Mouse (Mus musculus) embryonic facial prominence, embryonic 14.5 days (tissue): ENCODE data around the gene Gm21885. TPM values are rescaled to one million over a fixed set of nuclear protein-coding genes. Genes with fewer than 3 reads are reported as not detected.
A peak's percentile ranks its signal among the peaks of the same experiment; 100 is the strongest.

ENCODE experiments used
- ATAC-seq: fragments of 200-750 bp; cut with Nextera tagmentation; 2 replicates; pipeline ENCODE4 v1.8.0; 2017; ENCODE audit warnings: low read depth, moderate number of reproducible peaks, moderate TSS enrichment
- DNase-seq: peaks from one replicate; pipeline ENCODE4 v3.0.0-alpha.2; 2015; ENCODE audit warnings: low spot score
- H3K27ac ChIP-seq: fragments of 300-500 bp; sonication (generic); replicated peaks from 2 replicates; pipeline ENCODE4 v1.5.1; 2014; ENCODE audit warnings: low read depth, mild to moderate bottlenecking, low read length, moderate library complexity
- H3K27me3 ChIP-seq: fragments of 300-500 bp; sonication (generic); replicated peaks from 2 replicates; pipeline ENCODE4 v1.6.1; 2014; ENCODE audit warnings: low read length; ENCODE audit not compliant: control insufficient read depth, insufficient read depth
- H3K36me3 ChIP-seq: fragments of 300-500 bp; sonication (generic); 2 replicates; pipeline ENCODE4 v1.6.1; 2014; ENCODE audit warnings: low read length, mixed read lengths; ENCODE audit not compliant: control insufficient read depth, insufficient read depth
- H3K4me1 ChIP-seq: fragments of 300-500 bp; sonication (generic); 2 replicates; pipeline ENCODE4 v1.6.1; 2014; ENCODE audit warnings: antibody characterized with exemption, low read length; ENCODE audit not compliant: control insufficient read depth, insufficient read depth
- H3K4me2 ChIP-seq: fragments of 300-500 bp; sonication (generic); 2 replicates; pipeline ENCODE4 v1.6.1; 2014; ENCODE audit warnings: low read depth, mild to moderate bottlenecking, low read length, moderate library complexity, mixed read lengths
- H3K4me3 ChIP-seq: fragments of 300-500 bp; sonication (generic); 2 replicates; pipeline ENCODE4 v1.5.1; 2014; ENCODE audit warnings: low read depth, mild to moderate bottlenecking, low read length
- H3K9ac ChIP-seq: fragments of 300-500 bp; sonication (generic); 2 replicates; pipeline ENCODE4 v1.6.1; 2014; ENCODE audit warnings: low read depth, mild to moderate bottlenecking, low read length, moderate library complexity, mixed read lengths
- H3K9me3 ChIP-seq: fragments of 300-500 bp; sonication (generic); 2 replicates; pipeline ENCODE4 v1.6.1; 2016; ENCODE audit warnings: low read length; ENCODE audit not compliant: control insufficient read depth
- WGBS: fragments of 180-500 bp; shearing (Covaris S2); extraction: QIAGEN DNeasy Blood & Tissue Kit; methylation state at CpG from one replicate; pipeline ENCODE4 v1.1.7; 2014; 5-methylcytosine and 5-hydroxymethylcytosine counted together
- polyA plus RNA-seq: library from polyadenylated mRNA; unstranded; fragments of >200 nt; fragmentation: Nextera tagmentation; extraction: Ambion mirVana; gene quantifications from 2 replicates; pipeline ENCODE4 v1.2.1, GENCODE M21; 2014

Gm21885 gene
- polyA plus RNA-seq, 1 experiment from 2014 or later = 0.38 TPM

- Histone ChIP-seq H3K4me2 (peak within 1 kb of the TSS; percentile 66), H3K27ac (peak within 1 kb of the TSS; percentile 98), H3K9me3 (no peaks in the 10 kb centered on the region), H3K27me3 (no peaks in the 10 kb centered on the region), H3K9ac (peak within 1 kb of the TSS; percentile 88), H3K36me3 (no peaks in the 10 kb centered on the region), H3K4me3 (peak within 1 kb of the TSS; percentile 73), H3K4me1 (peaks cover 24% of the 10 kb centered on the region)
- 2% methylated on average over 27 of the region's 78 CpGs for WGBS
- peak; percentile 97 for DNase-seq
- peak; percentile 90 for ATAC-seq
These were observed 46.3 kb downstream of the Gm21885 start, which contains the start of gene Ankrd40 for GRCm38 (mm10) chr11:94327693-94328643. Ankrd40 (plus strand) TSS chr11:94328001.

DNA sequence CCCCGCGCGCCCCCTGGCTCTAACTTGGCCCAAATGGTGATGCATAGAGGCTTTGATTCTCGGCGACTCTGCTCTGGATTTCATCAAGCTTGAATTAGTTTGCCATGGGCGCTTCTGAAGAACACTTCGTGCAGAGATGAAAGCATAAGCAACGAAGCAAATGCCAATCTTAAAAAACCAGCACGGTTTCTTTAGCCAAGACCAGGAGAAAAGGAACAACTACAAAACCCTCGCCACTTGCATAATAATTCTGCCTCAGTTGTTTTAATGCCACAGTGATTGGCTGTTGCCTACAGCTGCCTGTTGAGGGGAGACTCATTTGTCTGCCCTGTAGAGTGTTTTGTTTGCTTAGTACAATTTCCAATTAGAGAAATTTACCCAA is 47.0 kb downstream of the Gm21885 start:
- H3K9ac ChIP-seq = peak overlapping the region; percentile 88
- peaks cover 24% of the 10 kb centered on the region for H3K4me1 ChIP-seq
- H3K27me3 ChIP-seq = no peaks in the 10 kb centered on the region
- peak overlapping the region; percentile 66 for H3K4me2 ChIP-seq
- ATAC-seq (no peak), DNase-seq (no peak)
- peak overlapping the region; percentile 73 for H3K4me3 ChIP-seq
- no peaks in the 10 kb centered on the region for H3K36me3 ChIP-seq
- peak overlapping the region; percentile 98 for H3K27ac ChIP-seq
- under 1% methylated on average over 9 of the region's 10 CpGs for WGBS
- H3K9me3 ChIP-seq = no peaks in the 10 kb centered on the region

- Histone ChIP-seq H3K36me3 (peaks cover 3% of the 10 kb centered on the region), H3K9ac (no peak overlapping the region; the same call in 1 of the 2 replicates), H3K4me3 (peak overlapping the region; percentile 73; the same call in 1 of the 2 replicates), H3K4me1 (peaks cover 24% of the 10 kb centered on the region), H3K4me2 (peak overlapping the region; percentile 66; the same call in 1 of the 2 replicates), H3K27me3 (no peaks in the 10 kb centered on the region), H3K9me3 (no peaks in the 10 kb centered on the region), H3K27ac (0 out of 2 replicates have a peak overlapping the region, but pooled peaks have one; percentile 98)
- DNase-seq = peak; percentile 76
- WGBS = 54% methylated on average over 4 of the region's 4 CpGs
- no peak for ATAC-seq
These were observed 47.7 kb downstream of the Gm21885 start for GRCm38 (mm10) chr11:94329270-94329891.

DNA sequence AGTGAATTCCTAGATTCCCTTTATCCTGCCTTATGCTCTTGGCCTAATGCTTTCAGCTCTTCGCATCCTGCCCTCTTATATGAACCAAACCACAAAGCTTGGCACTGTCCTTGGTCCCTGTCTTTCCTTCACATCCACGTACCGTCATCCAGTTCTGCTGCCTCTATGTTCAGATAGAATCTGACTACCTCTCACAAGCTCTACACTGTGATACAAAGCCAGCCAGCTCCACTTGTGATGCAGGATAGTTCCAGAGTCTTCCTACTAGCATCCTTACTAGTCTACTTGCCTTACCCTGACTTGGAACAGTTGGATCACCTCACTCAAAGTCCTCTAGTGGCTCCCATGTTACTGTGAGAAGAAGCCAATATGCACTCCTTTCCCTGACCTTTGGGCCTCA is 48.5 kb downstream of the Gm21885 start:
- no peak overlapping the region for H3K27ac ChIP-seq

GRCm38 (mm10) chr11:94332726-94333125 is 51.1 kb downstream of the Gm21885 start:
- no peak overlapping the region for H3K27ac ChIP-seq
- ATAC-seq (no peak), DNase-seq (no peak)
- H3K4me1 ChIP-seq = peaks cover 16% of the 10 kb centered on the region
- no peak overlapping the region for H3K4me3 ChIP-seq
- H3K36me3 ChIP-seq = peaks cover 27% of the 10 kb centered on the region
- H3K9me3 ChIP-seq = no peaks in the 10 kb centered on the region
- no peaks in the 10 kb centered on the region for H3K27me3 ChIP-seq
- no peak overlapping the region for H3K4me2 ChIP-seq
- 88% methylated on average over 6 of the region's 6 CpGs for WGBS
- H3K9ac ChIP-seq = no peak overlapping the region

More for the DNA sequence above, 48.5 kb downstream of the Gm21885 start:
- ATAC-seq (no peak), DNase-seq (no peak)
- 87% methylated on average over 3 of the region's 3 CpGs for WGBS
- peaks cover 24% of the 10 kb centered on the region for H3K4me1 ChIP-seq
- peaks cover 10% of the 10 kb centered on the region for H3K36me3 ChIP-seq
- H3K9me3 ChIP-seq = no peaks in the 10 kb centered on the region
- no peaks in the 10 kb centered on the region for H3K27me3 ChIP-seq
- 0 out of 2 replicates have a peak overlapping the region, but pooled peaks have one; percentile 0 for H3K4me3 ChIP-seq
- H3K4me2 ChIP-seq = 0 out of 2 replicates have a peak overlapping the region, but pooled peaks have one; percentile 66
- no peak overlapping the region for H3K9ac ChIP-seq

DNA sequence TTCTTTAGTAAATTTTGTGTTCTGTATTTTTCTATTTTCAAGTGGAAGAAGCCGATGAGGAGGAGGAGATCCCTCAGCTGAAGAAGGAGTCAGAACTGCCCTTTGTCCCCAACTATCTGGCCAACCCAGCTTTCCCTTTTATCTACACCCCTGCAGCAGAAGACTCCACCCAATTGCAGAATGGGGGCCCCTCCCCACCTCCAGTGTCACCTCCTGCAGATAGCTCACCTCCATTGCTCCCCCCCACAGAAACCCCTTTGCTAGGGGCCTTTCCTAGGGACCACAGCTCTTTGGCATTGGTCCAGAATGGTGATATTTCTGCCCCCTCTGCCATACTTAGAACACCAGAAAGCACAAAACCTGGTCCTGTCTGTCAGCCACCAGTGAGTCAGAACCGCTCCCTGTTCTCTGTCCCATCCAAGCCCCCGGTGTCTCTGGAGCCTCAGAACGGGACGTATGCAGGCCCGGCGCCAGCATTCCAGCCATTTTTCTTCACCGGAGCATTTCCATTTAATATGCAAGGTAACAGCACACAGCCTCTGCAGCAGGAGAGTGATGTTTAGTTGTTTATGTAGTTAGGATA is 52.8 kb downstream of the Gm21885 start:
- Histone ChIP-seq H3K4me2 (no peak overlapping the region), H3K9me3 (no peaks in the 10 kb centered on the region), H3K36me3 (peaks cover 45% of the 10 kb centered on the region), H3K4me3 (no peak overlapping the region), H3K27ac (no peak overlapping the region), H3K27me3 (no peaks in the 10 kb centered on the region), H3K9ac (no peak overlapping the region), H3K4me1 (peaks cover 10% of the 10 kb centered on the region)
- DNase-seq (peak; percentile 29), ATAC-seq (no peak)
- WGBS = 77% methylated on average over 8 of the region's 8 CpGs

Other genes with a start within 250 kb of the Gm21885 start
- 33.8 and 40.3 TPM in 2 replicates for gene Tob1, start 70.4 kb upstream of the Gm21885 start, polyA plus RNA-seq
- 5.9 and 7.8 TPM in 2 replicates for gene Wfikkn2, start 35.9 kb upstream of the Gm21885 start, polyA plus RNA-seq
- 88.8 and 91.4 TPM in 2 replicates for gene Luc7l3, start 40.1 kb downstream of the Gm21885 start, polyA plus RNA-seq
- gene Ankrd40, start 46.1 kb downstream of the Gm21885 start, polyA plus RNA-seq = 24.0 and 28.4 TPM in 2 replicates
- gene Abcc3, start 111.1 kb downstream of the Gm21885 start, polyA plus RNA-seq = 1.3 and 2.2 TPM in 2 replicates
- gene Cacna1g, start 192.3 kb downstream of the Gm21885 start, polyA plus RNA-seq = 30.0 and 30.5 TPM in 2 replicates
- gene Spata20, start 204.3 kb downstream of the Gm21885 start, polyA plus RNA-seq = 0.31 and 0.51 TPM in 2 replicates
- 4.3 and 6.6 TPM in 2 replicates for gene Epn3, start 218.1 kb downstream of the Gm21885 start, polyA plus RNA-seq
- 1.4 and 4.1 TPM in 2 replicates for gene Mycbpap, start 239.9 kb downstream of the Gm21885 start, polyA plus RNA-seq